Mouse (Mus musculus) lung, embryonic 15.5 days (tissue): ENCODE measurements around the gene Perp. TPM values are rescaled to one million over a fixed set of nuclear protein-coding genes. Genes with fewer than 3 reads are reported as not detected.

Experiments used
- ATAC-seq: fragments of 200-750 bp; cut with Nextera tagmentation; 2 replicates; pipeline ENCODE4 v1.8.0; 2017; ENCODE audit warnings: moderate number of reproducible peaks, borderline replicate concordance; ENCODE audit not compliant: low FRiP score, low TSS enrichment; ENCODE audit errors: extremely low read depth
- H3K27ac ChIP-seq: fragments of 300-500 bp; sonication (generic); 2 replicates; pipeline ENCODE4 v1.5.1; 2015; ENCODE audit warnings: moderate library complexity, mild to moderate bottlenecking, inconsistent platforms
- H3K27me3 ChIP-seq: fragments of 300-500 bp; sonication (generic); 2 replicates; pipeline ENCODE4 v1.6.1; 2015; ENCODE audit warnings: inconsistent platforms
- H3K36me3 ChIP-seq: fragments of 300-500 bp; sonication (generic); 2 replicates; pipeline ENCODE4 v1.6.1; 2015; ENCODE audit warnings: inconsistent platforms
- H3K4me1 ChIP-seq: fragments of 300-500 bp; sonication (generic); 2 replicates; pipeline ENCODE4 v1.6.1; 2015; ENCODE audit warnings: inconsistent platforms
- H3K4me2 ChIP-seq: fragments of 300-500 bp; sonication (generic); 2 replicates; pipeline ENCODE4 v1.6.1; 2015; ENCODE audit warnings: inconsistent platforms, mild to moderate bottlenecking, moderate library complexity
- H3K4me3 ChIP-seq: fragments of 300-500 bp; sonication (generic); 2 replicates; pipeline ENCODE4 v1.5.1; 2015; ENCODE audit warnings: mild to moderate bottlenecking, inconsistent platforms
- H3K9ac ChIP-seq: fragments of 300-500 bp; sonication (generic); 2 replicates; pipeline ENCODE4 v1.6.1; 2015; ENCODE audit warnings: inconsistent platforms
- H3K9me3 ChIP-seq: fragments of 300-500 bp; sonication (generic); 2 replicates; pipeline ENCODE4 v1.6.1; 2016; ENCODE audit warnings: inconsistent platforms
- WGBS: fragments of 180-500 bp; shearing (Covaris S2); methylation state at CpG from one replicate; pipeline ENCODE4 v1.1.7; 2015; 5-methylcytosine and 5-hydroxymethylcytosine counted together
- polyA plus RNA-seq: library from polyadenylated mRNA; unstranded; fragments of >200 nt; fragmentation: Nextera tagmentation; extraction: Ambion mirVana; gene quantifications from 2 replicates; pipeline ENCODE4 v1.2.1, GENCODE M21; 2015

The Perp gene
- polyA plus RNA-seq, 1 experiment from 2014 or later: 44.6 TPM

DNA sequence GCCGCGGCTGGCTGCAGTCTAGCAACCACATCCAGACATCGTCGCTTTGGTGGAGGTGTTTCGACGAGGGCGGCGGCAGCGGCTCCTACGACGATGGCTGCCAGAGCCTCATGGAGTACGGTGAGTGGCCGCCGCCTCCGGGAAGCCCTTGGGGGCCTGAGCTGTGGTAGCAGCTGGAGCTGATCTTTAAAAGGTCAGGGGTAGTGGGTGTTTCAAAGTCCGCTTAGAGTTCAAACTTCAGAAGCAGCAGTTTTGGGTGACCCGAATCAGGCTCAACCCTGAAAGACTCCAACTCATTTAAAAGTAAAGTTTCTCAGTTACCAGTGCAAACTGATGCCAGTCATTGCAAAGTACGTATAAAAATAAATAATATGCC is 455 bp downstream of the Perp start:
- peak overlapping the region; percentile 52 for H3K4me3 ChIP-seq
- WGBS: 6% methylated on average over 18 of the region's 18 CpGs
- H3K9me3 ChIP-seq: no peaks in the 10 kb centered on the region
- H3K27me3 ChIP-seq: peaks cover 29% of the 10 kb centered on the region
- peak overlapping the region; percentile 75 for H3K4me2 ChIP-seq
- H3K36me3 ChIP-seq: no peaks in the 10 kb centered on the region
- H3K4me1 ChIP-seq: peaks cover 10% of the 10 kb centered on the region
- ATAC-seq: no peak
- H3K27ac ChIP-seq: peak overlapping the region; percentile 68
- H3K9ac ChIP-seq: peak overlapping the region; percentile 36; the same call in 1 of the 2 replicates

DNA sequence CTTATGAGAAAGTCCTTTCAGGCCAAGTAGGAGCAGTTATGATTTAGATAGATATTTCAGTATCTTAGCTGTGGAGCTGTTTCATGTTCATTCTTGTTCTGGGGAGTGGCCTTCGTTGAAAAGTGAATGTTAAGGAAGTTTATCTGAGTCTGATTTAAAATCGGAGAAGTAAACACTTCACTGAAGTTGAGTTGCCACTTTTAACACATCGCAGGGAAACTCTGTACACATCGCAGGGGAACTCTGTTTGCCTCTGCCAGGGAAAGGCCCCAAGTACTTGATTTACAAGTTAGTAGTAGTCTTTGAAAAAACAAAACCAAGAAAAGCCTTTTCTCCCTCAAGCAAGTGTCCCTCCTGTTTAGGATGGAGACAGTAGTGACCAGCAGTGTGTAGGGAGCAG is 891 bp downstream of the Perp start:
- no peak for ATAC-seq
- peak overlapping the region; percentile 52 for H3K4me3 ChIP-seq
- peaks cover 29% of the 10 kb centered on the region for H3K27me3 ChIP-seq
- peak overlapping the region; percentile 47; the same call in 1 of the 2 replicates for H3K27ac ChIP-seq
- 44% methylated on average over 4 of the region's 4 CpGs for WGBS
- H3K36me3 ChIP-seq: no peaks in the 10 kb centered on the region
- H3K9ac ChIP-seq: no peak overlapping the region
- peak overlapping the region; percentile 75 for H3K4me2 ChIP-seq
- no peaks in the 10 kb centered on the region for H3K9me3 ChIP-seq
- H3K4me1 ChIP-seq: peaks cover 10% of the 10 kb centered on the region

DNA sequence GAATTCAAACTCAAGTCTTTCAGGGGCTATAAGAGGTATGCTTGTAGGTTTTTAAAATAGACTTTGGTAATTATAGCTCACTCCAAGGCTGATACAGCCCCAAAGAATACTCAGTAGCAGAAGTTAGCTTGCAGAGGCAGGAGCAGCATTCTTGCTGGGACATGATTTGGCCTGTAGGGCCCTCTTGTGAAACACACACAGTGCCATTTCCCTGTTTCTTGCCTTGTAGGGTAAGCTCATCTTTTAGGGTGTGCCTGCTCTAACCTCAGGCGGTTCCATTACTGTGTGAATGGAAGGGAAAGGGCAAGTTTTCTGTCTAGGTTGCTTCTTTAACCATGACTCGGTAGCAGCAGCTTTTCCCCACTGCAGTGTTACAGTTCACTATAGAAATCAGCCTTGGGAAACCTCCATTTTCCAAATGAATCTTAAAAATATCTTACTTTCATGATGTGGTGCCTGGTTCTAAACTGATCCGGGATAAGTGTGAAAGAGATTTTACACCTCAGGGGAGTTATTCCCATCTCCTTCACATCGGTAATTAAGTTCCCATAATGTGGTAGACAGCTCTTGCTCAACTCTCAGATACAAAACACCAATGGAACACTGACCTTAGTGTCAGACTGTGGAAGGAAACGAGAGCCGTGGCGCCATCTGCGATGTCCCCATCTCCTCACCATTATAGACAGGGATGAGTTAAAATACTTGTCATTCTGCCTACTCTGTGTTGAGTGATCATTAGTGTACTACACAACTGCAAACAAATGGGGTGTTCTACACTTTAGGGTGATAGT is 1.8 kb downstream of the Perp start:
- H3K4me3 ChIP-seq: no peak overlapping the region
- H3K9ac ChIP-seq: no peak overlapping the region
- peak overlapping the region; percentile 75; the same call in 1 of the 2 replicates for H3K4me2 ChIP-seq
- peaks cover 10% of the 10 kb centered on the region for H3K4me1 ChIP-seq
- no peaks in the 10 kb centered on the region for H3K36me3 ChIP-seq
- H3K27me3 ChIP-seq: peaks cover 29% of the 10 kb centered on the region
- 74% methylated on average over 8 of the region's 8 CpGs for WGBS
- no peaks in the 10 kb centered on the region for H3K9me3 ChIP-seq
- no peak for ATAC-seq
- no peak overlapping the region for H3K27ac ChIP-seq

DNA sequence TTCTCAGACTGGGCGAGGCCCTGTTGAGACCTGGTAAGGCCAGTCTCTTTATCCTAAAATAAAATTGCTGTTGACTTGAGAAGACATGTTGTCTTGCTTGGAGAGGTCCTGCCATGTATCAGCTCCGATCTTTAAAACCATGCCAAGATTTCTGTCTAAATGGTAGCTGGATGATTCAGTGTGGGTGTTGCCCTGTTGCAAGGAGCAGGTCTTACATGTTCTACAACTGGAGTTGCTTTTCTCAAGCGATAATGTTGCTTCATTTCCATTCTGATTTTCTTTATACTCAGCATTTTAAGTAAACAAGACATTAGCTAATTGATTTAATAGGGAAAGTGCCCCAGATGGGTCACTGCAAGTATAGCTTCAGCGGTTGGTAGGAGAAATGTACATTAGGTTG is 5.4 kb downstream of the Perp start:
- Histone ChIP-seq H3K9me3 (no peaks in the 10 kb centered on the region), H3K27me3 (peaks cover 13% of the 10 kb centered on the region), H3K4me3 (no peak overlapping the region), H3K9ac (no peak overlapping the region), H3K36me3 (no peaks in the 10 kb centered on the region), H3K27ac (no peak overlapping the region), H3K4me2 (no peak overlapping the region), H3K4me1 (peaks cover 2% of the 10 kb centered on the region)
- ATAC-seq: no peak
- 80% methylated on average over 4 of the region's 4 CpGs for WGBS

DNA sequence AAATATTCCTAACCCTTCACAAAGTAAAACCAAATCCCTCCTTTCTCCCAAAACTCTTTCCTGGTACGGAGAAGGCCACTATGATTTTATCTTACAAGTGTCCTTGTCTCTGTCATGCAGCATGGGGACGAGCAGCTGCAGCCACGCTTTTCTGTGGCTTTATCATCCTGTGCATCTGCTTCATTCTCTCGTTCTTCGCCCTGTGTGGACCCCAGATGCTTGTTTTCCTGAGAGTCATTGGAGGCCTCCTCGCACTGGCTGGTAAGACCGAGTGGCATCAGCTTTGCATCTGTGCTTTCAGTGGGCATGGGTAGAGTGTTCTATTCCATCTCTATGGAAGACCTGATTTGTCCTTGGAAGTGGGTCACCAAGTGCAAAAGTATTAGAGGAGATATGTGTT is 8.6 kb downstream of the Perp start:
- H3K4me3 ChIP-seq: no peak overlapping the region
- no peak for ATAC-seq
- H3K36me3 ChIP-seq: no peaks in the 10 kb centered on the region
- H3K4me2 ChIP-seq: no peak overlapping the region
- WGBS: 80% methylated on average over 7 of the region's 7 CpGs
- no peak overlapping the region for H3K9ac ChIP-seq
- no peaks in the 10 kb centered on the region for H3K4me1 ChIP-seq
- no peaks in the 10 kb centered on the region for H3K9me3 ChIP-seq
- no peaks in the 10 kb centered on the region for H3K27me3 ChIP-seq
- H3K27ac ChIP-seq: no peak overlapping the region

DNA sequence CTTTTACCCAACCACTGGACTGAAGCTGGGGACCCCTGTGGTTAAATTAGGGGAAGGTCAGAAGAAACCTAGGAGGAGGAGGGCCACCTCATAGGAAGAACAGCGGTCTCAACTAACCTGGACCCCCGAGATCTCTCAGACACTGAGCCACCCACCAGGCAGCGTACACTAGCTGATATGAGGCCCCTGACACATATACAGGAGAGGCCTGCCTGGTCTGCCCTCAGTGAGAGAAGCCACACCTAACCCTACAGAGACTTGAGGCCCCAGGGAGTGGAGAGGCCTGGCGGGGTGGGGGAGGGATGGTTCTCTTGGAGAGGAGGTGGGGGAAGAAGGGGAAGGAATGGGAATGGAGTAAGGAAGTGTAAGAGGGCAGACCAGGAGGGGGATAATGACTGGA is 12.4 kb downstream of the Perp start:
- H3K9me3 ChIP-seq: no peaks in the 10 kb centered on the region
- no peaks in the 10 kb centered on the region for H3K36me3 ChIP-seq
- WGBS: 74% methylated on average over 4 of the region's 4 CpGs
- H3K27ac ChIP-seq: no peak overlapping the region
- H3K27me3 ChIP-seq: no peaks in the 10 kb centered on the region
- H3K4me2 ChIP-seq: no peak overlapping the region
- H3K4me3 ChIP-seq: no peak overlapping the region
- no peak overlapping the region for H3K9ac ChIP-seq
- ATAC-seq: no peak
- no peaks in the 10 kb centered on the region for H3K4me1 ChIP-seq

DNA sequence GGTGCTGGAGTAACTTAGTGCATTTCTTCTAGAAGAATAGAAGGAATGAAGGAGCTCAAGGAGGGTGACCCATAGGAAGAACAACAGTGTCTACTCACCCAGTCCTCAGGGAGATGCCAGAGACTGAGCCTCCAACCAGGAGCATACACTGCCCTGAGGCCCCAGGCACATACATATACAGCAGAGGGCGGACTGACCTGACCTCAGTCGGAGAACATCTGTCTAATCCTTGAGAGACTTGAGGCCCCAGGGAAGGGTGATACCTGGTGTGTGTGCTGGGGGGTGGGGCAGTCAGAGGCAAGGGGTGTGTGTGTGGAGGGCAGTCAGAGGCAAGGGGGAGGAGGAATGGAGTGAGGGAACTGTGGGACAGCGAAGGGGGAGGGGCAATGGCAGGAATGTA is 14.8 kb downstream of the Perp start:
- Histone ChIP-seq H3K4me3 (no peak overlapping the region), H3K4me2 (no peak overlapping the region), H3K27ac (no peak overlapping the region), H3K4me1 (no peaks in the 10 kb centered on the region), H3K9me3 (no peaks in the 10 kb centered on the region), H3K27me3 (no peaks in the 10 kb centered on the region), H3K9ac (no peak overlapping the region), H3K36me3 (no peaks in the 10 kb centered on the region)
- ATAC-seq: no peak
- 35% methylated on average over 3 of the region's 3 CpGs for WGBS

DNA sequence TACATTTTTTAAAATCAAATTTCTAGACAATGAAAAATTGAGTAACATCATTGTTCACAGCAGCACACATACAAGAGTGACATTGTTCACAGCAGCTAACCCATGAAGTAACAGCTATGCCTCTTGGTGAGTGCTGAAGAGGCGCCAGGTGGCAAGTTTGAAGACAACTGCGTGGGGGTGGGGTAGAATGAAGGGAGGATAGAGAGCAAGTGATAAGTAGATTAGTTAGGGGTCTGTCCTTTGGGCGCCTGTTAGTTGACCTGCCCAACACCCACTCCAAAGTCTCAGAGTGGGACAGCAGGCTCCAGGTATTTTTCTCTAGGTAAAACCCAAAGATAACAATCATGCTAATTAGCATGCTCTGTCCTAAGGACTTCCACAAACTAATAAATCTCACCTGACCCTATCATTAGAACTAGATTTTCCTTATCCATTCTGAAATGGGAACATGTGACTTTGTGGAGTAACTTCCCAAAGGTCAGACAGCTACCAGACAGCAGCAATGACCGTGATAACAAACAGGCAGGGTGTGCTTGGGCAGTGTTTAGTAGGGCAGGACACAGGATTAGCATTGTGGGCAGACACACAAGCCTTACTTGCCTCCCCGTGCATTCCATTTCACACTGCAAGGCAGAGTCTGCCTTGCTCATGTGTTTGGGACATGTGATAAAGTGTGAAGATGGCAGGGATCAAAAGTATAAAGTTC is 15.5 kb downstream of the Perp start:
- H3K4me1 ChIP-seq: no peaks in the 10 kb centered on the region
- no peaks in the 10 kb centered on the region for H3K9me3 ChIP-seq
- no peak overlapping the region for H3K4me2 ChIP-seq
- no peaks in the 10 kb centered on the region for H3K36me3 ChIP-seq
- H3K27me3 ChIP-seq: no peaks in the 10 kb centered on the region
- 38% methylated on average over 5 of the region's 5 CpGs for WGBS
- no peak overlapping the region for H3K27ac ChIP-seq
- no peak overlapping the region for H3K4me3 ChIP-seq
- ATAC-seq: no peak
- no peak overlapping the region for H3K9ac ChIP-seq

DNA sequence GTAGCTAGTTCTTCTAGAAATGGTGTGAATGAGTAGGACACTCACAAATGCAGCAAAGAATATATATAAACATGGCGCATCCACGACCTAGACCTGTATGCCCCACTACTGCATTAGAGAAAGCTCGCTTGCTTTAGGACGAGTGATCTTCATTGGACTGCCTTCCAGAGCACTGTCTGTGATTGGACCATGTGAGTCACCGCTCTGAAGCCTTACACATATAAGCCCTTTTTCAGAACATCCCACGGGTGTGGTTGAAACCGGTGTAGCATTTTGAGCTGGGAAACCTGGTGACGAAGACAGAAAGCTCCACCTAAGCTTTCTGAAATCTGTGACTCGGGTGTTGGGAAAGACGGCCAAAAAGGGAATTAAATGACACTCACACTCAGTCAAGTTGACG is 16.0 kb downstream of the Perp start:
- H3K9ac ChIP-seq: no peak overlapping the region
- H3K36me3 ChIP-seq: no peaks in the 10 kb centered on the region
- no peak overlapping the region for H3K27ac ChIP-seq
- no peak overlapping the region for H3K4me3 ChIP-seq
- no peaks in the 10 kb centered on the region for H3K27me3 ChIP-seq
- no peaks in the 10 kb centered on the region for H3K4me1 ChIP-seq
- no peaks in the 10 kb centered on the region for H3K9me3 ChIP-seq
- ATAC-seq: no peak
- WGBS: 75% methylated on average over 11 of the region's 11 CpGs
- H3K4me2 ChIP-seq: no peak overlapping the region

DNA sequence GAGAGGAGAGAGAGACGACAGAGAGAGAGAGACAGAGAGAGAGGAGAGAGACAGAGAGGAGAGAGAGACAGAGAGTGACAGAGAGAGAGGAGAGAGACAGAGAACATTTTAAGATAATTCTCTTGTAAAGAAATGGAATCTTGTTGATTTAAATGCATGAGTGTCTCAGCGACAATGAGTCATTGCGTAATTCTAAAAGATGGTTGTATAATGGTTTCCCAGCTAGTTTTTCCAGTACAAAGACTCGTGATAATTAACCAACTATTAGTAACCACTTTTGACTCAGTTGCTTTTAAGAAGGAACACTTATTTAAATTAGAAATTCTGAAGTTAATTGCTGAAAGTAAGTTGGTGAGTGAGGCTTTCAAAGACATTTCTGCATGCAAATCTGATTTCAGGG is 16.6 kb downstream of the Perp start:
- Histone ChIP-seq H3K4me2 (no peak overlapping the region), H3K9me3 (no peaks in the 10 kb centered on the region), H3K4me3 (no peak overlapping the region), H3K27me3 (no peaks in the 10 kb centered on the region), H3K36me3 (no peaks in the 10 kb centered on the region), H3K9ac (no peak overlapping the region), H3K4me1 (no peaks in the 10 kb centered on the region), H3K27ac (no peak overlapping the region)
- ATAC-seq: no peak
- 68% methylated on average over 4 of the region's 4 CpGs for WGBS

DNA sequence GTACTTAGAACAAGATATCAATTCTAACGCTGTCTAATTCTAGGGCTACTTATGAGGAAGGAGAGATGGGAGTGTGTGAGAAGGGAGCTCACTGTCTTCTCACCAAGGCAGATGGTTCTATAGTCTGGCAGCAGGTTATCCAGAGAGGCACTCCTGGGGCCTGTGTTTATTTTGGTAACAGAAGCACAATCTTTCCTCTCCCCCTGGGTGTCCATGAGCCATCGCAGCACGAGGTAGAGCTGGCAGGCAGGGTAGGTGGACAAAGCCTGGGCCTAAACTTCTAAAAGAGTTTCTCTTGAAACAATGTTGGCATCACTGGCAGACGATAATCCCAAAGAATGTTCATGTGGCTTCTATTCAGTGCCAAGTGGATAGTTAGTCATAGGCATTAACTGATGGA is 18.5 kb downstream of the Perp start:
- no peak for ATAC-seq
- WGBS: 44% methylated on average over 4 of the region's 4 CpGs
- Histone ChIP-seq H3K9ac (no peak overlapping the region), H3K27me3 (no peaks in the 10 kb centered on the region), H3K4me1 (no peaks in the 10 kb centered on the region), H3K4me3 (no peak overlapping the region), H3K9me3 (no peaks in the 10 kb centered on the region), H3K27ac (no peak overlapping the region), H3K4me2 (no peak overlapping the region), H3K36me3 (no peaks in the 10 kb centered on the region)

DNA sequence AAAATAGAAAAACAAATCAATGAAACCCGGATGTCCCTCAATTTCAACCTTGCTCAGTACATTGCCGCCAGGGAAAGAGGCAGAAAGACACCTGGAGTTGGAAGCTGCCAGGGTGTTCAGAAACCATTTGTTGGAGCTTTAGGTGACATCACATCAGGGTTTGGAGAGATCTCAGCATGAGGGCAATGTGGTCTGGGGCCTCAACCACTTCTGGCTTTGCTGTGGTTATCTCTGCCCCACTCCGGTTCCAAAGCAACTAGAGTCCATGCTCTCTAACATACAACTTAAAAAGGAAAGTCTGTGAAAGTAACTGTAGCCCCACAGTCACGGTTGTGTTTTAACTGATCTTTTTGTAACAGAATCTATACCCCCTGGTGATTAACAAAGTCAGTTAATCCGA is 19.9 kb downstream of the Perp start:
- Histone ChIP-seq H3K4me3 (no peak overlapping the region), H3K9me3 (no peaks in the 10 kb centered on the region), H3K4me2 (no peak overlapping the region), H3K9ac (no peak overlapping the region), H3K4me1 (no peaks in the 10 kb centered on the region), H3K27ac (no peak overlapping the region), H3K36me3 (no peaks in the 10 kb centered on the region), H3K27me3 (no peaks in the 10 kb centered on the region)
- no peak for ATAC-seq
- 64% methylated on average over 5 of the region's 5 CpGs for WGBS
